Mouse (Mus musculus): ENCODE measurements at regions not wholly inside any gene's neighbourhood (a gene's known extent, or its start where the extent isn't known, plus 50 kb on each side); places are given as distances from the start of the nearest gene placed in this dataset.

- Histone ChIP-seq H3K27me3 (replicated peaks) (no peaks in the 10 kb centered on the region), H3K27ac (ENCODE audit: insufficient read depth, low read depth) (no peak overlapping the region), H3K36me3 (replicated peaks in 1 of 2; ENCODE audit: control insufficient read depth in 1 of 2, insufficient read depth in 1 of 2, low read length in 1 of 2) (no peaks in the 10 kb centered on the region), H3K79me2 (replicated peaks; ENCODE audit: control insufficient read depth, extremely low read depth, insufficient read depth, poor library complexity, severe bottlenecking) (no peaks in the 10 kb centered on the region), H3K9ac (ENCODE audit: insufficient read depth, low read depth) (no peak overlapping the region), H3K4me2 (ENCODE audit: insufficient read depth, low read depth, poor library complexity, severe bottlenecking) (no peak overlapping the region), H3K9me3 (replicated peaks; ENCODE audit: low read length) (peaks cover 16% of the 10 kb centered on the region), H3K4me3 (replicated peaks in 1 of 3; ENCODE audit: low read depth in 2 of 3, low read length in 2 of 3, poor library complexity in 1 of 3) (no peak overlapping the region), H3K4me1 (ENCODE audit: control insufficient read depth in 1 of 2, insufficient read depth in 2 of 2) (no peaks in the 10 kb centered on the region)
- no peak for DNase-seq (ENCODE audit: extremely low read depth)
- TF ChIP-seq ZC3H11A (IDR thresholded peaks at IDR 0.05; ENCODE audit: low read depth, low read length) = no peak
- in situ Hi-C loops (cut with MboI; ENCODE audit: low pct_ligation_motif_present, low pct_unique_long_range_greater_than_20kb, low sequenced_read_pairs) (loop anchor here (25.0 kb wide), 1 partner anchor 361 kb away; no protein-coding TSS in a partner anchor), dilution Hi-C loops (cut with MboI; ENCODE audit: extremely low pct_ligation_motif_present, extremely low pct_unique_long_range_greater_than_20kb, low sequenced_read_pairs) (no loop called here)
Measured at GRCm38 (mm10) chr16:66023397-66023796, 208.3 kb downstream of the Vgll3 start.

All from CH12.LX (cell line).